Mouse (Mus musculus): ENCODE measurements at regions not wholly inside any gene's neighbourhood (a gene's known extent, or its start where the extent isn't known, plus 50 kb on each side); places are given as distances from the start of the nearest gene placed in this dataset.

- Histone ChIP-seq H3K9me3 (ENCODE audit: low read length) (no peaks in the 10 kb centered on the region), H3K36me3 (ENCODE audit: insufficient read depth, low read length) (no peaks in the 10 kb centered on the region), H3K4me3 (replicated peaks; ENCODE audit: low read length) (peak overlapping the region; percentile 73), H3K27me3 (ENCODE audit: insufficient read depth, low read length) (no peaks in the 10 kb centered on the region), H3K4me1 (replicated peaks; ENCODE audit: low read depth, low read length) (peaks cover 83% of the 10 kb centered on the region)
- TF ChIP-seq CTCF (conservative IDR thresholded peaks at IDR 0.05; ENCODE audit: low read length) (no peak), NANOG (IDR thresholded peaks at IDR 0.05; ENCODE audit: borderline replicate concordance, low read length) (peak; percentile 69; the same call in 1 of the 2 replicates)
These were observed 199.0 kb downstream of the Pten start for GRCm38 (mm10) chr19:32956143-32956915.

- TF ChIP-seq POU5F1 (IDR thresholded peaks at IDR 0.05; ENCODE audit: borderline replicate concordance, low read length) (no peak), NANOG (IDR thresholded peaks at IDR 0.05; ENCODE audit: borderline replicate concordance, low read length) (no peak), CTCF (conservative IDR thresholded peaks at IDR 0.05; ENCODE audit: low read length) (no peak)
- Histone ChIP-seq H3K27me3 (ENCODE audit: insufficient read depth, low read length) (no peaks in the 10 kb centered on the region), H3K9me3 (ENCODE audit: low read length) (no peaks in the 10 kb centered on the region), H3K4me3 (replicated peaks; ENCODE audit: low read length) (peak overlapping the region; percentile 73), H3K36me3 (ENCODE audit: insufficient read depth, low read length) (no peaks in the 10 kb centered on the region), H3K4me1 (replicated peaks; ENCODE audit: low read depth, low read length) (peaks cover 89% of the 10 kb centered on the region)
These were observed 199.7 kb downstream of the Pten start for GRCm38 (mm10) chr19:32956916-32957558.

- Histone ChIP-seq H3K4me1 (replicated peaks; ENCODE audit: low read depth, low read length) (peaks cover 91% of the 10 kb centered on the region), H3K9me3 (ENCODE audit: low read length) (no peaks in the 10 kb centered on the region)
- TF ChIP-seq NANOG (IDR thresholded peaks at IDR 0.05; ENCODE audit: borderline replicate concordance, low read length) (0 out of 2 replicates have a peak, but pooled peaks have one; percentile 19), CTCF (conservative IDR thresholded peaks at IDR 0.05; ENCODE audit: low read length) (no peak), POU5F1 (IDR thresholded peaks at IDR 0.05; ENCODE audit: borderline replicate concordance, low read length) (0 out of 2 replicates have a peak, but pooled peaks have one; percentile 32)
These were observed 201.0 kb downstream of the Pten start for GRCm38 (mm10) chr19:32958276-32958675.

GRCm38 (mm10) chr19:32958791-32959190 lies 201.5 kb downstream of the Pten start:
- H3K9me3 ChIP-seq (ENCODE audit: low read length), result no peaks in the 10 kb centered on the region
- peak overlapping the region; percentile 26; the same call in 1 of the 2 replicates for H3K4me3 ChIP-seq (replicated peaks; ENCODE audit: low read length)
- TF ChIP-seq NANOG (IDR thresholded peaks at IDR 0.05; ENCODE audit: borderline replicate concordance, low read length) (no peak), POU5F1 (IDR thresholded peaks at IDR 0.05; ENCODE audit: borderline replicate concordance, low read length) (no peak), CTCF (conservative IDR thresholded peaks at IDR 0.05; ENCODE audit: low read length) (no peak)
- H3K4me1 ChIP-seq (replicated peaks; ENCODE audit: low read depth, low read length), result peaks cover 91% of the 10 kb centered on the region
- H3K27me3 ChIP-seq (ENCODE audit: insufficient read depth, low read length), result no peaks in the 10 kb centered on the region
- H3K36me3 ChIP-seq (ENCODE audit: insufficient read depth, low read length), result no peaks in the 10 kb centered on the region

More at GRCm38 (mm10) chr19:32958276-32958675, 201.0 kb downstream of the Pten start:
- H3K27me3 ChIP-seq (ENCODE audit: insufficient read depth, low read length), result no peaks in the 10 kb centered on the region
- no peaks in the 10 kb centered on the region for H3K36me3 ChIP-seq (ENCODE audit: insufficient read depth, low read length)
- H3K4me3 ChIP-seq (replicated peaks; ENCODE audit: low read length), result 0 out of 2 replicates have a peak overlapping the region, but pooled peaks have one; percentile 26

GRCm38 (mm10) chr19:32959844-32960195 lies 202.5 kb downstream of the Pten start:
- peaks cover 91% of the 10 kb centered on the region for H3K4me1 ChIP-seq (replicated peaks; ENCODE audit: low read depth, low read length)
- H3K4me3 ChIP-seq (replicated peaks; ENCODE audit: low read length), result peak overlapping the region; percentile 39
- H3K9me3 ChIP-seq (ENCODE audit: low read length), result no peaks in the 10 kb centered on the region
- H3K36me3 ChIP-seq (ENCODE audit: insufficient read depth, low read length), result no peaks in the 10 kb centered on the region
- TF ChIP-seq CTCF (conservative IDR thresholded peaks at IDR 0.05; ENCODE audit: low read length) (no peak), POU5F1 (IDR thresholded peaks at IDR 0.05; ENCODE audit: borderline replicate concordance, low read length) (no peak), NANOG (IDR thresholded peaks at IDR 0.05; ENCODE audit: borderline replicate concordance, low read length) (no peak)
- no peaks in the 10 kb centered on the region for H3K27me3 ChIP-seq (ENCODE audit: insufficient read depth, low read length)

- Histone ChIP-seq H3K36me3 (ENCODE audit: insufficient read depth, low read length) (no peaks in the 10 kb centered on the region), H3K9me3 (ENCODE audit: low read length) (no peaks in the 10 kb centered on the region), H3K4me1 (replicated peaks; ENCODE audit: low read depth, low read length) (peaks cover 88% of the 10 kb centered on the region), H3K27me3 (ENCODE audit: insufficient read depth, low read length) (no peaks in the 10 kb centered on the region), H3K4me3 (replicated peaks; ENCODE audit: low read length) (peak overlapping the region; percentile 39)
- TF ChIP-seq POU5F1 (IDR thresholded peaks at IDR 0.05; ENCODE audit: borderline replicate concordance, low read length), result no peak
- TF ChIP-seq NANOG (IDR thresholded peaks at IDR 0.05; ENCODE audit: borderline replicate concordance, low read length), result no peak
- no peak for TF ChIP-seq CTCF (conservative IDR thresholded peaks at IDR 0.05; ENCODE audit: low read length)
These were observed 203.1 kb downstream of the Pten start for GRCm38 (mm10) chr19:32960196-32960947.

- Histone ChIP-seq H3K4me1 (replicated peaks; ENCODE audit: low read depth, low read length) (peaks cover 91% of the 10 kb centered on the region), H3K27me3 (ENCODE audit: insufficient read depth, low read length) (peaks cover 8% of the 10 kb centered on the region), H3K36me3 (ENCODE audit: insufficient read depth, low read length) (no peaks in the 10 kb centered on the region), H3K9me3 (ENCODE audit: low read length) (no peaks in the 10 kb centered on the region), H3K4me3 (replicated peaks; ENCODE audit: low read length) (no peak overlapping the region)
- TF ChIP-seq NANOG (IDR thresholded peaks at IDR 0.05; ENCODE audit: borderline replicate concordance, low read length) (no peak), POU5F1 (IDR thresholded peaks at IDR 0.05; ENCODE audit: borderline replicate concordance, low read length) (no peak), CTCF (conservative IDR thresholded peaks at IDR 0.05; ENCODE audit: low read length) (no peak)
These were observed 204.2 kb downstream of the Pten start for GRCm38 (mm10) chr19:32961525-32961924.

GRCm38 (mm10) chr19:32963983-32964382 lies 206.7 kb downstream of the Pten start:
- Histone ChIP-seq H3K4me3 (replicated peaks; ENCODE audit: low read length) (no peak overlapping the region), H3K4me1 (replicated peaks; ENCODE audit: low read depth, low read length) (peaks cover 72% of the 10 kb centered on the region), H3K9me3 (ENCODE audit: low read length) (no peaks in the 10 kb centered on the region), H3K36me3 (ENCODE audit: insufficient read depth, low read length) (no peaks in the 10 kb centered on the region), H3K27me3 (ENCODE audit: insufficient read depth, low read length) (peaks cover 12% of the 10 kb centered on the region)
- TF ChIP-seq POU5F1 (IDR thresholded peaks at IDR 0.05; ENCODE audit: borderline replicate concordance, low read length) (no peak), NANOG (IDR thresholded peaks at IDR 0.05; ENCODE audit: borderline replicate concordance, low read length) (peak; percentile 83)

Measured in E14TG2a.4 (cell line).